Mouse (Mus musculus): ENCODE measurements around the gene Themis2.
"Not testable (repeated sequence)": the region's sequence is repeated elsewhere in the genome, so short reads cannot be mapped to it uniquely, and the experiment has no call there.

Gene Themis2

DNA sequence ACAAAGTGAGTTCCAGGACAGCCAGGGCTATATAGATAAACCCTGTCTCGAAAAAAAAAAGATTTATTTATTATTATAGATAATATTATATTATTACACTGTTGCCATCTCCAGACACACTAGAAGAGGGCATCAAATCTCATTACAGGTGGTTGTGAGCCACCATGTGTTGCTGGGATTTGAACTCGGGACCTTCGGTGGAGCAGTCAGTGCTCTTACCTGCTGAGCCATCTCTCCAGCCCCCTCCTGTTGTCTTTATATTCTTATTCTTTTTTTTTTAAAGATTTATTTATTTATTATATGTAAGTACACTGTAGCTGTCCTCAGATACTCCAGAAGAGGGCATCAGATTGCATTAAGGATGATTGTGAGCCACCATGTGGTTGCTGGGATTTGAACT is 2.5 kb upstream of the Themis2 start:
- DNase-seq = not testable (repeated sequence)

DNA sequence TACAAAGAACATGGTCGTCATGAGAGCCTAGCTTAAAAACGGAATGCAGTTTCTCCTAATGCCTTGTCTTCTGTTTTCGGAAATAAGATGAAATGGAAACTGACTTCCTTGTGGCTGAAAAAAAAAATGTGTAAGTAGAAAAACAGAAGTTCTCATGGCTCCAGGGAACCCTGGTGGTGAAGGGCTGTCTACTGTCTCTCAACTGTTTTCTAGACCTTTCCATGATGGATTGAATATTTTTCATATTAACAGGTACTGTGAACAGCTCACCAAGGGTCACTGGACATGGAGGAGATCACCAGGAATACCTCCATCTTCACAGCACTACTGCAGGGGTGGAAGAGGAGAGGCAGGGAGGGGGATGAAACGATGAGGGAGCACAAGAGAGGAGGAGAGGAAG is 1.8 kb upstream of the Themis2 start:
- DNase-seq = no peak

DNA sequence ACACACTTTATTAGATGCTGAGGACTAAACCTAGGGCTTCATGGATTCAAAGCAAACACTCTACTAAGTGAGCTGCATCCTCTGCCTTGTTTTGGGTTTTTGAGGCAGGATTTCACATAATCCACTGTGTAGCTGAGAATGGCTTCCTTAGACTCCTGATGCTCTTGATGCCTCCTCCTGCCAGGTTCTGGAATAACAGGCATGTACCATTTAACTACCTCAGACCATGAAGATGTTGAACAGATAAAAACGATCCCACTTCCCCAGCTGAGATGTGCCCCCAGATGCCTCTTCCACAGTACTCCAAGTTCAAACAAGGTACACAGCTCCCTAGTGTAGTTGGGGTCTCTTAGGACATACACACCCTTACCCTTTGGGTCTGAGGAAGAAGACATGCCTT is 1.3 kb upstream of the Themis2 start:
- DNase-seq = no peak

DNA sequence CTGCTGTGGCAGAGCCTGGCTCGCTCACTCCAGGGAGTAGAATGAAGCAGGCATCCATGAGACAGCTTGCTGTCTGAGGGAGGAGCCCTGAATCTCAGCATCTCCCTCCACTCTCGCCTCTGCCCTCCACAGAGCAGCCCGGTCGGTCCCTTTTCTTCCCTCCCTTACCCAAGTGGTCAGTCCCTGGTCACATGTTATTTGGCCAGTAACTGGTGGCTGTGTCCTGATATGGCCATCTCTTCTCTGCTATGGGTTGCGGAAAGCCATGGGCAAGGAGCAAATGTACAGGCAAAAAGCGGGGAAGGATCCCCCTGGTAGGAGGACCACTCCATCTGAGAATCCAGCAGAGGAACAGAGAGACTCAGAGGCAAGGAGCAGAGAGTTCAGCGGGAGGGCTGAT is 1.0 kb downstream of the Themis2 start:
- DNase-seq = no peak

DNA sequence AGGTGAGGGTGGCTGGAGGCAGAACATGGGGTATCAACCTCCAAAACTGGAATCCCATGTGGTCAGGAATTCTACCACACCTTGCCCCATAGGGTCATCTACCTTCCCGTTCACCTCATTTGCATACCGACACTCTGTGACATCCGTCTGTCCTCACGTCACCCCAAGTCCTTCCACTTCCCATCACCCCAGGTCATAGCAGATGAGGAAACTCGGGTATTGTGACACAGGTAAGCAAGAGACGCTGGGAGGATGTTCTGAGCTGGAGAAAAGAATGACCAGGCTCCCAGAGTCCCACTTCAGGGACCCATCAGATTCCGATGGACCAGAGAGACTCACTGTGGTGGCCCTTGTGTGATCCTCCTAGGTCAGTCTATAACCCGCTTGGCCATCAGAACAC is 1.4 kb downstream of the Themis2 start:
- no peak for DNase-seq

DNA sequence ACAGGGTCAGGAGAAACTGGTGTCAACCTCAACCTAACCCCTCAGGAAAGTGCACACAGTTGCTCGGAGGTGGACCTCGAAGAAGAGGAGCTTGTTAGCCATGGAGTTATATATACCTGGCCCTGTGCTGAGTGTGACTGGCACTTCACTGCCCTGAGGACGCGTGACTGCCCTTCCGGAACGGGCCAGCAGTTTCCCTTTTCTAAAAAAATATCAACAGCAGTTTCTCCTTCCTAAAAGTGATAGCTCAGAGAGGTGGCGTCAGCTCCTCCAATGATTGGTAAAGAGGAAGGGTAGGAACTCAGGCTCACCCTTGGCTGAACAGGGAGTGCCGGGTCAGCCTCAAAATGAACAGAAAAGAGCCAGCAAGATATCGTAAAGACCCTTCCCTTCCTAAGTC is 2.2 kb downstream of the Themis2 start:
- no peak for DNase-seq

DNA sequence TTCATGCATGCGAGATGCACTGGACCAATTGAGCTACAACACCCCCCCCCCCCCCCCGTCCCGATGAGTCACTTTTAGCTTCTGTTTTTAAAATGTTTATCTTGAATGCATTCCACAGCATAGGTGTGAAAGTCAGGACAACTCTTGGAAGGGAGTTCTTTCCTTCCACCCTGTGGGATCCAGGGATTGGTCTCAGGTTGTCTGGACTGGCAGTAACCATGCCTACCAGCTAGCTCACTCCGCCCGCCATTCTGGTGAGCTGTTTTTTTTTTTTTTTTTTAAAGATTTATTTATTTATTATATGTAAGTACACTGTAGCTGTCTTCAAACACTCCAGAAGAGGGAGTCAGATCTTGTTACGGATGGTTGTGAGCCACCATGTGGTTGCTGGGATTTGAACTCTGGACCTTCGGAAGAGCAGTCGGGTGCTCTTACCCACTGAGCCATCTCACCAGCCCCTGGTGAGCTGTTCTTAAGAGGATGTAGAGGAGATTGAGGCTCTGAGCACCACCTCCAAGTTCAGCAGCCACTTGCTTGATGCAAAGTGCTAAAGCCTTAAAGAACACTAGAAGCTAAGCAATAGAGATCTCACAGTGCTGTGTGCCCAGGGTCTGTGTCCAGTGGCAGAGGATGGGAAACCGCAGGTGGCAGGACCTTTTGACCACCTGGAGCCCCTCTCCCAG is 2.7 kb downstream of the Themis2 start:
- DNase-seq = not testable (repeated sequence)

DNA sequence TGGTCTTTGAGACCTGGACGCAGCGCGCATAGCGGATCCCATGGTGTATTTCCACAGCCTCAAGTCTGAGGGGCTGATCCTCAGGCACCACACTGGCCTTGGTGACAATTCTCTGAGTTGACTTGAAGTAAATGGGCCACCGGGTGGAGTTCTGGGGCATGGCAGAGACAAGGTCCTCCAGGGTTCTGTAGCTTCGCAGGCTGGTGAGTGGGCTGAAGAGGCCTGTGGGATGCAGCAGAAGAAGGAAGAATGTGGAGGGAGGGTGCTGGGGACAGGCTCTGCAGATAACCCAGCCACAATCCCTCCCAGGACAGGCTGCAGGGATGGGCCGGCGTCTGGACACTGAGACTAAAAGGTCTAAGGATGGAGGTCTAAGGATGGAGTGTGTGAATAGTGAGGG is 6.5 kb downstream of the Themis2 start:
- DNase-seq = no peak

DNA sequence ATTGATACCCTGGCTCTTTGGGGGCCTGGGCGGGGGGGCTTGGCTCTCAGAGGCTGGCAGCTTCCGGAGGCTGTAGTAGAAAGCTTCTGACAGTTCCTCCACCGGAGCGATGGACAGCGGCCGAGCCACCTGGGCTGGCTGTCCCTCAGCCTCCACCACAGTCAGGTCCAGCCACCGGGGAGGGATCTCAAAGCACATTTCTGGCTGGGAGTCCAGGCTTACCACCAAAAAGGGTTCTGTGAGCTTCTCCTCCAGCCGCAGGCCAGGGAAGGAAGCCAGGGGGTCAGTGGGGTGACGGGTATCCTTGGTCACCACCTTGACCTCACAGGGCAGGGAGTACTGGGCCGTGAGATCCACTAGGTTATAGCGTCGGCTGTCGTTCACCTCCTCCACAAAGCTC is 11.0 kb downstream of the Themis2 start:
- DNase-seq = no peak

DNA sequence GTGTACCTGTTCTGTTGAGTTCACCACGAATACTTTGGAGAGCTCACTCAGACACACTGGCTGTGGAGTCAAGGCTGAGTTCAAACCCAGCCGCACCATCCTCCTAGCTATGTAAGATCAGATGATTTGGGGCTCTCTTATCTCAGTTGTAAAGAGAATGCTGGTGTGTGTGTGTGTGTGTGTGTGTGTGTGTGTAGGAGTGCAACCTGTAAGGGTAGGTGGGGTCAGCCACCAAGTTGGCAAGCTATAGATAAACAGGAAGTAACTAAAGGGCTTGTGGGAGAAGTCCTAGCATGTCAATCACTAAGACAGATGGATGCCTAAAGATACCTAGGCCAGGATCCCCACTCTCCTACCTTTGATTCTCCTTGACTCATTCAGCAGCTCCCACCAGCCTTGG is 12.5 kb downstream of the Themis2 start:
- DNase-seq = no peak

DNA sequence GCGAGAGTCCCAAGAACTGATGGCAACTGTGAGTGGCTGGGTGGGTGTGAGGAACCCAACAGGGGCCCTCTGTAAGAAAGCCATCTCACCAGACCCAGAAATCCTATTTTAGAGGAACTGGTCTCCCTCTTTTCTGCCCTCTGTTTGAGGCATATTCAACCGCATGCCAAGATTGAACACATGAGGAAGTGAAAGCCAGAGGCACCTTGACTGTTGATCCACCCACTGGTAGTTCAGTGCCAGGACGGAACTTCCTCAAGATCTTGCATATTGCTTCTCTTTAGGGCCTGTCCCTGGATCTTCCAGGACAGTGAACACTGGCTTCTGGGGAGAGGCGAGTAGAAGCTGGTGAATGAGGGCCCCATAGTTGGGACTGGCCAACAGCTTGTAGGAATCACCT is 15.9 kb downstream of the Themis2 start:
- DNase-seq = no peak

DNA sequence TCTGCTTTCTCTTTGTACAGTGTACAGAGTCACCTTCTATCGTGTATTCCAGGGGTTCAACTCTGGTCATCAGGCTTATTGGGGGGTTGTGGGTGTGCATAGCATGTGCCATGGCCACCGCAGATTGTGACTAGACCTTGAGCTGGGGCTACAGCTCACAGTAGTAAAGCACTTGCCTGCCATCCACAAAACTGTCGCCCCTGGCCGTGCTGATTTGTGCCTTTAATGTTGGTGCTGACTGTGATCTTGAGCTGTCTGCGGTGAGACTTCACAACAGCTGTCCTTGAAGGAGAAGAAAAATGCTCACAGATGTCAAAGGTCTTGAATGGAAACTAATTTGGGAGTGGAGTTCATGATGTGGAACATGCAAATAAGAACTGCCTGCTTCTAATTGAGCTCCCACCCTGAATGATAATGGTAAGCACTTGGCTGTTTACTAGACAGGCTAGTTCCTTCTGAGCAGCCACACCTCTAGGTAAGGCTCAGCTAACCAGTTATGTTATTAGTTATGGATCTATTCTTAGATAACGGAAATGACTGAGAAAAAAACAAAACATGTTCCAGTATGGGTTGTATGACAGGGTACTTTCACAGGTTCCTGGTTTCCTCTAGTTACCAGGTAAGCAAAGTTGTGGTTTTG is 17.5 kb downstream of the Themis2 start:
- no peak for DNase-seq

DNA sequence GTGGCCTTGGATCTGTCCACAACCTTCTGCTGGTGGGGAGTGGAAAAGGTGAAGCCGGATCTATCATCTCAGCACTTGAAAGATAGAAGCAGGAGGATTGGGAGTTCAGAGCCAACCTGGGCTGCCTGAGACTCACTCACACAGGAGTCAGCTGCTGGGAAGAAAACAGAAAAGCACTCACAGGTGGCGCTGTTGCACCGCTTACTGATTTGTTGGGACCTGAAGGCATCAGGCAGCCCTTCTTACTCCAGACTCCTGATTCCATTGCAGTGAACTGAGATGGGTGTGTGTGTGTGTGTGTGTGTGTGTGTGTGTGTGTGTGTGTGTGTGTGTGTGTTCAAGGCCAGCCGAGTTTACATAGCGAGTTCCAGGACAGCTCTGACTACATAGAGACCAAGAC is 19.4 kb downstream of the Themis2 start:
- peak; percentile 27 for DNase-seq

DNA sequence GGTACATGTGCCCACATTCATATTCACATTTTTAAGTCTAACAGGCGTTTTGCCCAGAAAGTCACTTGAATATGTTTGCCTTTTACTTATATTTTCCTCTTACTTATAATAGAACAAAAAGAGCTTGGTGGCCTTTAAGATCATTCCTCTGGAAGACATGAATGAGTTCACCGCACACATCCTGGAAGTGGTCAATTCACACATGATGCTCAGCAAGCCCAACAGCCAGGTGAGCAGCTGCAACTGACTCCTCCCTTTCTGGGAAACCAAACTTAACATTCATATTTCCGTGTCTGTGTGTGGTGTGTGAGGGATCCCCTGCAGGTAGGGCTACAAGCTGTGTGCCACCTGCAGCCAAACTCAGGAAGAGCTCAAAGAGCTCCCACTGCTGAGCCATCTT is 21.3 kb downstream of the Themis2 start:
- no peak for DNase-seq

DNA sequence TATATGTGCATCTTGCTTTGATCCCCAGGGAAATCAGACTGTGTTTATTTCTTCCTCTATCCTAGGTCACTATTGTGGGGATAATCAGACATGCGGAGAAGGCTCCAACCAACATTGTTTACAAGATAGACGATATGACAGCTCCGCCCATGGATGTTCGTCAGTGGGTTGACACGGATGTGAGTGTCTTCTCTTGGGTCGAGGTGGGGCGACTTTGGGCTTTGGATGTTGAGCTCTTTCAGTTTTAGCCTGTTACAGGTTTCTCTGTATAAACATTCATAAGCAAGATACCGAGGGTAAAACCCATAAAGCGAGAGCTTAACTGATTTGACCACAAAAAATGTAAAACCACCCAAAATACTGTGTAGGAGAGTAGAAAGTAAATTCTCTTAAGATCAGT is 24.4 kb downstream of the Themis2 start:
- DNase-seq = no peak

DNA sequence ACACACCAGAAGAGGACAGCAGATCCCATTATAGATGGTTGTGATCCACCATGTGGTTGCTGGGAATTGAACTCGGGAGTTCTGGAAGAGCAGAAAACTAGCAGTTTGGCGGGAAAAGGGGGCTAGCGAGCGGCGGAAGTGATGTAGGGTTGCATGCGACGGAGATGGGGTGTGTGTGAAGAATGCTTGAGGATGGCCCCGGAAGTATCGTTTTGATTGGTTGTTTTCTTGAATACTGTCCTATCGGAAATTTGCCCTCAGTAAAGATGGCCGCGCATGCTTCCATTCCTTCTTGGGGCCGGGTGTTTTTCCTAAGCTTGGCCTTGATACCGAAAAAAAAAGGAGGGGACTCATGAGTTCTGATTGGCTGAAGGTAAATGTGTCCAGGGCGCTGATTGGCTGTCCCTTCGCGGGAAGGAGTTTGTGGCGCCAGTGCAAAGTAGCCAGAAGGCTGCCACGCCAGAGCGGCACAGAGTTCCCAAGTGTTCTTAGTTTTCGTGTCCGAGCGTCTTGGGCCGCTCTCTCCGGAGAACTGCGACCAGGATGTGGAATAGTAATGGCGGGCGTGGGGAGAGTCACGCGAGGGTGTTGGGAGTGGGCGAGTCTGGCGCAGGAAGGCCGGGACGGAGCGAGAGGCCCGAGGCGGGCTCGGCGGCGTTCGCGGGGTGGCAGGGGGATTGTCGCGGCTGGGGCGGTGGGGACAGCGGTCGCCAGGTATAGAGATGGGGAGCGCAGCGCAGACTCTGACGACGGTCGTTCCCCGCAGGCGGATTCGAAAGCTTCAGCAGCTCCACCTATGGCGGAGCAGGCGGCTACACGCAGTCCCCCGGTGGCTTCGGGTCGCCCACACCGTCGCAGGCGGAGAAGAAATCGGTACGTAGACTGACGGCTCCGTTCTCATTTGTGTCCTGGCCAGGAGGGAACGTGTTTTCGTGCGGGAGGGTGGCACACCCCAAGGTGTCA is 28.0 kb downstream of the Themis2 start, which contains the start of gene Rpa2:
Gene Rpa2 (plus strand): TSS at position 419 of the 963 bp plus-strand sequence.
- DNase-seq = peak; percentile 99

DNA sequence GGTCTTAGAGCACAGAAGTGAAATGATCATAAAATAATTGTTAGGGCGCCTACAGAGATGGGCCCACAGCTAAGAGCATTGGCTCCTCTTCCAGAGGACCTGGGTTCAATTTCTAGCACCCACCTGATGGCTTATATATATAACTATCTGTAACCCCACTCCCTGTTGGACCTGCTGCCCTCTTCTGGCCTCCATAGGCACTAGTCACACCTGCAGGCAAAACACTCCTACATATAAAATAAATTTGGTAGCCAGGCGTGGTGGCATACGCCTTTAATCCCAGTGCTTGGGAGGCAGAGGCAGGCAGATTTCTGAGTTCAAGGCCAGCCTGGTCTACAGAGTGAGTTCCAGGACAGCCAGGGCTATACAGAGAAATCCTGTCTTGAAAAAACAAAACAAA is 33.1 kb downstream of the Themis2 start:
- DNase-seq = not testable (repeated sequence)

DNA sequence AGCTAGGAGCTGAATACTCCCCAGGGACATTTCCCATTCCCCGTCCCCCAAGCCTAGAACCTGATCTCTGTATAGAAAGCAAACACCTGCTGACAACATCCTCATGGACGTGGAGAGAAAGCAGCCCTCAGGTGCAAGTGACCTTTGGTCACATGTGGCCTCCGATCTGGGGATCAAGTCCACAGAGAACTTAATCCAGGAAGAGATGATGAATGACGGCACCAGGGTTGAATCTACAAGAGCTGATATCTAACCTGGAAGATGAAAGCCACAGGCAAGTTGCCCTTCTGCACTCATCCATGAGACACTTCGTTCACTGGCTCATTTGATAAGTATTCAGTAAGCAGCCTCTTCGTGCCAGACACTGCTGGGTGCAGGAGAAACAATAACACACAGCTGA is 33.6 kb downstream of the Themis2 start:
- DNase-seq = no peak

DNA sequence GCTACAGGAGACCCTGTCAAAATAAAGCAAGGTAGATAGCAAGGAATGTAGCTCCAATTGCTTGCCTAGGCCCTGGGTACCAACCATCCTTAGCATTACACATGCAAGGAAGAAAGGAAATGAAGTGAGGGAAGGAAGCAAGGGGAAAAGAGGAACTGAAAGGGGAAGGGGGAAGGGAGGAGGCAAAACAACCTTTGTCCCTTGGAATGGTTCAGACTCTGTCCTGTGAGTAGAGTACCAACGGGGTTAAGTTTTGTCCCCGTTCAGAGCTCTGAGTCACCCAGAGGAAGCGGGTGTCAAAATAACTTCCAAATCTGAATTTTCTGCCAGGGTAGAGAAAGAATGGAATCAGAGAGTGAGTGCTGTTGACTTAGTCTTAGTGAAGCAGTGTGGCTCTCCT is 35.9 kb downstream of the Themis2 start:
- no peak for DNase-seq

DNA sequence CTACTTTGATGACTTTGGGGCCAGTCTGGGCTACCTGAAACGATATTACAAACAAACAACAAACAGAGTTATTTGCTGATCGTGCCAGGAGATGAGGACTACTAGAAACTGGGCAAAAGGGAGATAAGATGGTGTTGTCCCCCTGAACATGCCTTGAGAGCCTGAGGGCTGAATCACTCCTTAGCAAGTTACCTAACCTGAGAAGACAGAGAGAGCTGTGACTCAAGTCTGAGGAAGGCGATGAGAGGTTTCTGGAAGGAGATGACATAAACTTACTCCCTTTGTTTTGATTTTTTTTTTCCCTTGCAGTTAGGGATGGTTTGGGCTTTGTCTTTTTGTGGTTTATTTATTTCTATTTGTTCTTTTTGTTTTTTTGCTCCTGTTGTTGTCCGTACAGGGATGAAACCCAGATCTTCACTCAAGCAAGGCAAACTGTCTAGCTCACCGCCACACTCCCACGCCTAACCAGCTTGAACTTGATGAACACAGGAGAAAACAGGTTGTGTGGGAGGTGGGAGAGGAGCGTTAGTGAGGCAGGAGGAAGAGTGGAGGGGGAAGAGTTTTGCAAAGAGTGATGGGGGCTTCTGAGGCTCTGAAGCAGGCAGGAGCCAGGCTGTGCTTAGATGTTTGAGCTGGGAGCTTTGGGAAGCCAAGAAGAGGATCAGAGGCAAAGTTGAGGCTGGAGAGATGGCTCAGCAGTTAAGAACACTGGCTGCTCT is 38.4 kb downstream of the Themis2 start:
- DNase-seq = no peak

DNA sequence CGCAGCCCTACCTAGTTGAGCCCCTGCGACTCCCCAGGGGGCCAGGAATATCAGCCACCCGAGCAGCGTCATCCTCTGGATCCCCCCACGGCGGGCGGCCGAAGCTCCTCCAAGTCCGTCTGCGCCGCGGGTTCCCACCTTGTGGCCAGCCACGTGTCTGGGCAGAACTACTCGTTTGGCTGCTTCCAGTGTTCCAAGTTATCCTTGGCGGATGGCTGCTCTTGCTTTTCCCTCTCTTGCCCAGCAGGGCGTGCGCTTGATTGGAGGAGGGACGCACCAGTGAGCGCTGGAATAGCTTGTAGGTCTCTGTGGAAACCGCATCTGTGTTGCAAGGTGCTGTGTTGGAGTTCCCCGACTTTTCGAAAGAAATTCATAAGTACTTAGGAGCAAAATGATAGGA is 39.2 kb downstream of the Themis2 start, which contains the start of gene Smpdl3b:
Gene Smpdl3b (minus strand): TSS at position 279 of the 400 bp plus-strand sequence.
- peak; percentile 28 for DNase-seq

DNA sequence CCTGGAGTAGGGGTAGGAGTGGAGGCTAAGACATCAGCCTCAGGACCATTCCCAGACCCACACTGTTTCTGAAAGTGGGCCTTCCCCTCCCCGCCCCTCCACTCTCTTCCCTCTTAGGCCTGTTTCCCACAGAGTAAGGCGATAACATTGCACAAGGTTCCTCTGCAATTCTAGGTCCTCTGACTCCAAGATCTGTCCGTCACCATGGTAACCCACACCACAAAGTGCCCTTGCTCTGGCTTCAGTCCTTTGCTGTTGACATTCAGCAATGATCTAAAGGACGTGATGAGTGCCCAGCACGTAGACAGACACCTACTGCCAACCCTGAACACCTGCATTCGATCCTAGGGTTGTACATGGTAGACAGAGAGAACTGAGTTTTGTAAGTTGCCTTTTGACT is 43.2 kb downstream of the Themis2 start:
- no peak for DNase-seq

Data from cerebellum, adult 8-10 months (tissue).